Mouse (Mus musculus) adrenal gland, adult 8-10 months (tissue): ENCODE results near the gene Dcun1d2. TPM values are rescaled to one million over a fixed set of nuclear protein-coding genes. Genes with fewer than 3 reads are reported as not detected.

Source experiments
- total RNA-seq, 4 experiments: library from RNA; stranded (reverse); gene quantifications; 2 replicates each; pipeline ENCODE4 v1.2.4; 2022

Dcun1d2 gene
- total RNA-seq, 4 experiments from 2014 or later, result 30.6 to 36.7 (median 33.9) TPM

Other genes with a start within 250 kb of the Dcun1d2 start
- under 1 TPM in 1 of 4 experiments, not detected in 3; 0.35 TPM for gene Proz, start 227.2 kb downstream of the Dcun1d2 start, total RNA-seq
- gene Pcid2, start 182.7 kb downstream of the Dcun1d2 start, total RNA-seq, result 10 to 100 TPM; 24.1 to 33.3 (median 28.1) TPM
- 100 to 1,000 TPM; 160 to 191 (median 169) TPM for gene Cul4a, start 182.5 kb downstream of the Dcun1d2 start, total RNA-seq
- 100 to 1,000 TPM; 434 to 557 (median 482) TPM for gene Lamp1, start 129.0 kb downstream of the Dcun1d2 start, total RNA-seq
- gene Grtp1, start 87.5 kb downstream of the Dcun1d2 start, total RNA-seq, result 10 to 100 TPM; 15.0 to 30.3 (median 18.9) TPM
- 1 to 10 TPM in 3 of 4 experiments, under 1 TPM in 1; 0.34 to 3.9 (median 1.6) TPM for gene Adprhl1, start 34.0 kb downstream of the Dcun1d2 start, total RNA-seq
- gene Tmco3, start 59 bp upstream of the Dcun1d2 start, total RNA-seq, result 10 to 100 TPM; 36.3 to 54.7 (median 46.7) TPM
- gene Tfdp1, start 50.6 kb upstream of the Dcun1d2 start, total RNA-seq, result 10 to 100 TPM; 46.2 to 67.4 (median 52.1) TPM
- under 1 TPM in 1 of 4 experiments, not detected in 3; 0.49 TPM for gene Atp4b, start 108.7 kb upstream of the Dcun1d2 start, total RNA-seq
- gene Grk1, start 117.0 kb upstream of the Dcun1d2 start, total RNA-seq, result under 1 TPM in 2 of 4 experiments, not detected in 2; 0.05 to 0.06 TPM
- 1 to 10 TPM in 2 of 4 experiments, under 1 TPM in 2; 0.77 to 1.7 (median 1.1) TPM for gene Tmem255b, start 147.1 kb upstream of the Dcun1d2 start, total RNA-seq
- 1,000 to 10,000 TPM in 1 of 4 experiments, 100 to 1,000 TPM in 3; 130 to 1,084 (median 297) TPM for gene Gas6, start 206.4 kb upstream of the Dcun1d2 start, total RNA-seq